Mouse (Mus musculus) forebrain, embryonic 11.5 days (tissue): ENCODE data around the gene Hdac11. TPM values are rescaled to one million over a fixed set of nuclear protein-coding genes. Genes with fewer than 3 reads are reported as not detected.

Experiments used
- ATAC-seq: fragments of 200-750 bp; cut with Nextera tagmentation; replicated peaks from 2 replicates; pipeline ENCODE4 v1.8.0; 2017; ENCODE audit warnings: moderate TSS enrichment; ENCODE audit not compliant: low FRiP score
- DNase-seq: peaks from one replicate; pipeline ENCODE4 v3.0.0-alpha.2; 2017; ENCODE audit warnings: low spot score
- H3K27ac ChIP-seq: fragments of 300-500 bp; sonication (generic); 2 replicates; pipeline ENCODE4 v1.5.1; 2014; ENCODE audit warnings: low read depth, low read length
- H3K27me3 ChIP-seq: fragments of 300-500 bp; sonication (generic); 2 replicates; pipeline ENCODE4 v1.6.1; 2014; ENCODE audit warnings: mild to moderate bottlenecking, low read length, mixed read lengths; ENCODE audit not compliant: control insufficient read depth, insufficient read depth
- H3K36me3 ChIP-seq: fragments of 300-500 bp; sonication (generic); 2 replicates; pipeline ENCODE4 v1.6.1; 2014; ENCODE audit warnings: mild to moderate bottlenecking, low read length, moderate library complexity, mixed read lengths; ENCODE audit not compliant: control insufficient read depth, insufficient read depth
- H3K4me1 ChIP-seq: fragments of 300-500 bp; sonication (generic); replicated peaks from 2 replicates; pipeline ENCODE4 v1.6.1; 2014; ENCODE audit warnings: low read length, mixed read lengths; ENCODE audit not compliant: control insufficient read depth, insufficient read depth
- H3K4me2 ChIP-seq: fragments of 300-500 bp; sonication (generic); 2 replicates; pipeline ENCODE4 v1.6.1; 2014; ENCODE audit warnings: low read depth, mild to moderate bottlenecking, low read length, moderate library complexity, mixed read lengths; ENCODE audit not compliant: severe bottlenecking
- H3K4me3 ChIP-seq: fragments of 300-500 bp; sonication (generic); 2 replicates; pipeline ENCODE4 v1.5.1; 2014; ENCODE audit warnings: low read depth, low read length
- H3K9ac ChIP-seq: fragments of 300-500 bp; sonication (generic); 2 replicates; pipeline ENCODE4 v1.6.1; 2014; ENCODE audit warnings: low read length
- H3K9me3 ChIP-seq: fragments of 300-500 bp; sonication (generic); 2 replicates; pipeline ENCODE4 v1.6.1; 2016; ENCODE audit warnings: low read length, mixed read lengths; ENCODE audit not compliant: control insufficient read depth
- WGBS: fragments of 180-500 bp; shearing (Covaris S2); extraction: QIAGEN DNeasy Blood & Tissue Kit; methylation state at CpG from one replicate; pipeline ENCODE4 v1.1.7; 2014; 5-methylcytosine and 5-hydroxymethylcytosine counted together
- polyA plus RNA-seq: library from polyadenylated mRNA; unstranded; fragments of >200 nt; fragmentation: Nextera tagmentation; extraction: Ambion mirVana; gene quantifications from 2 replicates; pipeline ENCODE4 v1.2.1, GENCODE M21; 2014

The Hdac11 gene
- polyA plus RNA-seq, 1 experiment from 2014 or later, result 14.5 TPM

DNA sequence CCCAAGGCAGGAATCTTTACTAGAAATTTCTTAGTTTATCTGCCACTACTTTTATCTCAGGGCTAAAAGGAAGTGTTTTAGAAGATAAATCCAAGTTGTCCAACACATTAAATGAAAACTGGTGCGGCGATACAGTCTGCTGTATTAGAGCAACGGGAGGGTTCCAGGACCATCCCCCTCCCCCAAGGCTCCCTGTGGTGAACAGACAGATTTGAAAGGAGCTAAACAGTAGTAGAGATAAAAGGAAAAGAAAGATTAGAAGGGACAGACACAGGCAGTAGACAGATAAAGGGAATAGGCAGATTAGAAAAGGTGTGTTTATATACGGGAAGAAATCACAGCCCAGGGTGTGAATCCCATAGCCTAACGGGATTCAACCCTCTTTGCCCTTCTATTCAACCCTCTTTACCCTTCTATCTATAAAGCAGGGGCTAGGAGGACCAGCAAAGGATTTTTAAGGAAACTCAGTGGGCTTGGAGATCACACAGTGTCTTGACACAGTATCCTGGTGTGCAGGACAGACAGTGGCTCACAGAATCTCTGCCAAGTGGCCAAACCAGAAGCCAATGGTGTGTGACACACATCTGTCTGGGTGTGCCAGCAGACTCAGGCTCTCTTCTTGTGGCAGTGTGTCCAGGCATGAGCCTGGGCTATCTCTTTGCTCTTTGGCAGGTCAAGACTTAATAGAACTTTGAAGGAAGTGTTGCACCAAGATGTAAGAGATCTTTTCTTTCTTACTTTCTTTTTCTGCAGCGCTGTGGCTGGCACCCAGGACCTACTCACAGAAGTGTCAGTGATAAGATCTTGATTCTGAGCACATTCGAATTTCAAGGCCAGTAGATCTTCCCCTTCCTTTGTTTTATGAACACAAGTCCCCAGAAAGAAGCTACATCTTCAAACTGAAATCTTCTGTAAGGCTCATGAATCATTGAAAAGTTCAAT, 31.9 kb upstream of the Hdac11 start:
- Histone ChIP-seq H3K36me3 (no peaks in the 10 kb centered on the region), H3K9me3 (no peaks in the 10 kb centered on the region; the same call in 1 of the 2 replicates), H3K27me3 (no peaks in the 10 kb centered on the region), H3K27ac (no peak overlapping the region), H3K9ac (no peak overlapping the region), H3K4me1 (no peaks in the 10 kb centered on the region), H3K4me2 (no peak overlapping the region), H3K4me3 (no peak overlapping the region)
- no peak for ATAC-seq
- WGBS, result 41% methylated on average over 7 of the region's 7 CpGs
- no peak for DNase-seq

DNA sequence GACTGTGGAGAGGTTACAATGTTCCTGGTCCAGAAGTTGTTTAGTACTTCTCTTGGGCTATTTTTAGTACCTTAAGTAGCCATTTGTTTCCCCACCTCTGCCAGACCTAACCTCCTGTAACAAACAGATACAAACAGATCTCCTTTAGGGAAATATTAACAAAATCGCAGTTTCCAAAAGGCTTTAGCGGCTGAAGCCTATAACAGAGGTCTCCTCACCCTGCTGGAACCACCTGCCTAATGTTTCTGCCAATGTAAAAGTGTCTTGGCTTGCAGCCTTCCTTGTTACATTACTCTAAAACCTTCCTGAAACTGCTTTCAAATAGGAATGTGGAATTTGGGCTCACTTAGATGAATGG, 31.3 kb upstream of the Hdac11 start:
- 92% methylated on average over 2 of the region's 2 CpGs for WGBS
- no peak for DNase-seq
- Histone ChIP-seq H3K9ac (no peak overlapping the region), H3K4me2 (no peak overlapping the region), H3K27me3 (no peaks in the 10 kb centered on the region), H3K27ac (no peak overlapping the region), H3K36me3 (no peaks in the 10 kb centered on the region), H3K9me3 (no peaks in the 10 kb centered on the region; the same call in 1 of the 2 replicates), H3K4me3 (no peak overlapping the region), H3K4me1 (no peaks in the 10 kb centered on the region)
- ATAC-seq, result no peak

- H3K27me3 ChIP-seq, result no peaks in the 10 kb centered on the region
- DNase-seq (no peak), ATAC-seq (no peak)
- WGBS, result 55% methylated on average over 4 of the region's 4 CpGs
- H3K9ac ChIP-seq, result no peak overlapping the region
- no peaks in the 10 kb centered on the region for H3K36me3 ChIP-seq
- no peak overlapping the region for H3K4me3 ChIP-seq
- no peaks in the 10 kb centered on the region for H3K4me1 ChIP-seq
- H3K27ac ChIP-seq, result no peak overlapping the region
- no peak overlapping the region for H3K4me2 ChIP-seq
- H3K9me3 ChIP-seq, result no peaks in the 10 kb centered on the region; the same call in 1 of the 2 replicates
These were observed 27.5 kb upstream of the Hdac11 start for GRCm38 (mm10) chr6:91128996-91129395.

DNA sequence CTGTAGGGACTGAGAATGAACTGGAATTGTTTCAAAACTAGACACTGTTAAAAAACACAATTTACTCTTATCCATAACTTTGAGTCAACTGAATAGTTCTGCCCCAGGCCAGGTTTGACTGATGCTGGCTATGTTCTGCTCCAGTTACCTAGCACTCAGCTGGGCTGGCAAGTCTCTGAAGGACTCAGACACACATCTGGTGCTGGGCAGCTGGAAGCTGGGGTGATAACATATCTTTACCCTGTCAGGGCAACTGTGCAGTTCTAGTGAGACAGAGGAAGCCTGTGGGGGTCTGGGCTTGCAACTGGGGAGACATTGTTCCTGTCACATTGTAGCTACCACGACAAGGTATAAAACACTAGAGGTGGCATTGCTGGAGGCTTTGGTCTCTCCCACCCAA, 25.6 kb upstream of the Hdac11 start:
- Histone ChIP-seq H3K9me3 (no peaks in the 10 kb centered on the region; the same call in 1 of the 2 replicates), H3K4me3 (no peak overlapping the region), H3K36me3 (no peaks in the 10 kb centered on the region), H3K4me2 (no peak overlapping the region), H3K9ac (no peak overlapping the region), H3K27ac (no peak overlapping the region), H3K4me1 (no peaks in the 10 kb centered on the region), H3K27me3 (no peaks in the 10 kb centered on the region)
- DNase-seq (no peak), ATAC-seq (no peak)
- WGBS, result 58% methylated on average over 1 of the region's 1 CpGs

GRCm38 (mm10) chr6:91137343-91137956, 19.0 kb upstream of the Hdac11 start:
- no peak overlapping the region for H3K4me3 ChIP-seq
- no peaks in the 10 kb centered on the region for H3K36me3 ChIP-seq
- H3K27ac ChIP-seq, result no peak overlapping the region
- no peak for ATAC-seq
- H3K27me3 ChIP-seq, result no peaks in the 10 kb centered on the region
- WGBS, result 83% methylated on average over 10 of the region's 10 CpGs
- DNase-seq, result no peak
- H3K4me1 ChIP-seq, result no peaks in the 10 kb centered on the region
- H3K9me3 ChIP-seq, result no peaks in the 10 kb centered on the region
- no peak overlapping the region for H3K4me2 ChIP-seq
- no peak overlapping the region for H3K9ac ChIP-seq

DNA sequence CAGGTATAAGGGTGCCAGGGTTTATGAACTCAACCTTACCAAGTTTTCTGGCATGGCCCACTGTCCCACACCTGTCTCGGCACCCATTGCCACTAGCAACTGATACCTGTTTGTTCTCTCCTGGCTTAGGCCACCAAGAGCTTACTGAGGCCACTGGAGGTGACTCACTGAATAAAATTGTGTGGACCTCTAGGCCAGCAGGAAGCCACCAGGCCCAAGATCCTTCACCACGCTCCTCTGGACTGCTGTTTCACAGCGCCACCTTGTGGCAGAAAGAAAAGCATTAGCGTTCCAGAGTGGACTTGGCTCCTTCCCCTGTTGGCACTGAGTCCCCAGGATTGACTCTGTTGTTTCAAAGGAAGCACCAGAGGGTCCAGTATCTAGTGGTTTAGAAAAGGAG, 16.6 kb upstream of the Hdac11 start:
- Histone ChIP-seq H3K36me3 (no peaks in the 10 kb centered on the region), H3K9ac (no peak overlapping the region), H3K4me2 (no peak overlapping the region), H3K9me3 (no peaks in the 10 kb centered on the region), H3K4me1 (no peaks in the 10 kb centered on the region), H3K27me3 (no peaks in the 10 kb centered on the region), H3K4me3 (no peak overlapping the region), H3K27ac (no peak overlapping the region)
- DNase-seq (peak; percentile 81), ATAC-seq (no peak)
- WGBS, result 31% methylated on average over 4 of the region's 4 CpGs

- ATAC-seq (no peak), DNase-seq (no peak)
- Histone ChIP-seq H3K9me3 (no peaks in the 10 kb centered on the region), H3K27ac (no peak overlapping the region), H3K27me3 (no peaks in the 10 kb centered on the region), H3K9ac (no peak overlapping the region), H3K4me1 (peaks cover 7% of the 10 kb centered on the region; the same call in 1 of the 2 replicates), H3K4me3 (no peak overlapping the region), H3K4me2 (no peak overlapping the region), H3K36me3 (no peaks in the 10 kb centered on the region)
- 72% methylated on average over 3 of the region's 3 CpGs for WGBS
These were observed 11.4 kb upstream of the Hdac11 start for GRCm38 (mm10) chr6:91145056-91145455.

DNA sequence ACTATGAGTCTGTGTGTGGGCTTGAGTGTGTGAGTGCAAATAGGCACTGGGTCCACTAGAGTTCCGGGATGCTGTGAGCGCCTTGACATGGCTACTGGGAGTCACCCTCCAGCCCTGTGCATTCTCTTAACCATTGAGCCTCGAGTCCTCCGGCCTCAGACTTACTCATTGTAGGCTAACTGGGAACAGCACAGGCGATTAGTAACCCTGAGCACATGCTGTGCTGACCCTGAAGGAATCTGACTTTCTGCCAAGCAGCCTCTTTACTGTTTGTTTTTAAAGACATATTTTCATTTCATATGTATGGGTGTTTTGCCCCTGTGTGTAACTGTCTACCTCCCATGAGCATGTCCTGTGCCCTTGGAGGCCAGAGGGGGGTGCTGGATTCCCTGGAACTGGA, 10.9 kb upstream of the Hdac11 start:
- H3K4me2 ChIP-seq, result no peak overlapping the region
- H3K27me3 ChIP-seq, result no peaks in the 10 kb centered on the region
- 77% methylated on average over 5 of the region's 5 CpGs for WGBS
- H3K9me3 ChIP-seq, result no peaks in the 10 kb centered on the region
- ATAC-seq (no peak), DNase-seq (no peak)
- peak overlapping the region; percentile 81 for H3K27ac ChIP-seq
- H3K36me3 ChIP-seq, result no peaks in the 10 kb centered on the region
- H3K9ac ChIP-seq, result no peak overlapping the region
- peaks cover 7% of the 10 kb centered on the region; the same call in 1 of the 2 replicates for H3K4me1 ChIP-seq
- H3K4me3 ChIP-seq, result no peak overlapping the region
